Mouse (Mus musculus): ENCODE measurements around the gene Slc16a2.

Gene Slc16a2

GRCm38 (mm10) chrX:103653021-103653420 lies 168.8 kb downstream of the Slc16a2 start:
- no peak for DNase-seq (ENCODE audit: low read depth, low spot score)

GRCm38 (mm10) chrX:103652048-103652447 lies 169.7 kb downstream of the Slc16a2 start:
- DNase-seq (ENCODE audit: low read depth, low spot score) = no peak

Measured in brain, adult 2 months (tissue).